Mouse (Mus musculus) stomach, postnatal 0 days (tissue): ENCODE data around the gene Sall2.
"Not testable (repeated sequence)": the region's sequence is repeated elsewhere in the genome, so short reads cannot be mapped to it uniquely, and the experiment has no call there.

ENCODE experiments used
- CTCF ChIP-seq: IDR thresholded peaks from 2 replicates; pipeline ENCODE4 v1.5.1; 2016; ENCODE audit warnings: antibody characterized with exemption, low read depth, mild to moderate bottlenecking, moderate library complexity
- EP300 ChIP-seq: optimal IDR thresholded peaks from 2 replicates; pipeline ENCODE3; 2016; ENCODE audit warnings: antibody characterized with exemption

- peak; percentile 38 for TF ChIP-seq CTCF
- TF ChIP-seq EP300, result not testable (repeated sequence)
Observed at GRCm38 (mm10) chr14:52310343-52310742, 18.2 kb downstream of the Sall2 start.
